Mouse (Mus musculus) layer of hippocampus, adult 9-10 months (tissue): Measurements from ENCODE around the gene Hoxd4.
A peak's percentile ranks its signal among the peaks of the same experiment; 100 is the strongest.

Experiments
- DNase-seq: peaks from one replicate; pipeline ENCODE4 v3.0.0; 2022; ENCODE audit warnings: low spot score

Hoxd4 gene

DNA sequence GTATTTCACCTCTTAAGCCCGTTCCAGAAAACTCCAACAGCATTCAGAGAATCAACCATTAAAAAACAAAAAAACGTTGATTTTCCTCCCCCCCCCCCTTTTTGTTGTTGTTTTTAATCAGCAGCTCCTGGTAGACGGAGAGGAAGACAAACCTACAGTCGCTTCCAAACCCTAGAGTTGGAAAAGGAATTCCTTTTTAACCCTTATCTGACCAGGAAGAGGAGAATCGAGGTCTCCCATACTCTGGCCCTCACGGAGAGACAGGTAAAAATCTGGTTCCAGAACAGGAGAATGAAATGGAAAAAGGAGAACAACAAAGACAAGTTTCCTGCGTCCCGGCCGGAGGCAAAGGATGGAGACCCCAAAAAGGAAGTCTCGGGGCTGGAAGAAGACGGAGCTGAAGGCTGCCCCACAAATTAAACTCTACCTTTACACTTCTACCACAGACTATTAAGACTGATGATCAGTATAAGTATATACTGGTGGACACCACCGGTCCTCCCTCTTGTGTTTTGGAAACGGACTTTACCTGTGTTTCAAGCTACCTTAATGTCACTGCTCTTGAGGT, 5.3 kb upstream of the Hoxd4 start:
- no peak for DNase-seq

DNA sequence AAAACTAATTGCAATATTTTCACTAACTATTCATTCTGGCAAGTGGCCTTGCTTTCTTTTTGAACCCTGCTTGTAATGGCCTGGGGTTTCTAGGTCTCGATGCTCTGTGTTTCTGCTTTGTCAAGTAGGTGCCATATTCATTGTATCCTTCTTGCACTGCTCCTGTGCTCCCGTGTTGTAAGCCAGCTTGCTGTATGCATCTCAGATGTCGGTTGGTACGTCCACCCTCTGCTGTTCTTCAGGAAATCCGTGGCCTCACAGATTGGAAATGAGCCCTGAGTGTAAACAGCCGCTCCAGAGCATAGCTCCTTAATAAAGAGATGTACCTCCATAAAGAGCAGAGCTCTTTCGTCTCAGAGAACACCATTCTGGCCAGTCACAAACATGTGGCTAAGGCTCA, 4.1 kb upstream of the Hoxd4 start:
- DNase-seq, result no peak

DNA sequence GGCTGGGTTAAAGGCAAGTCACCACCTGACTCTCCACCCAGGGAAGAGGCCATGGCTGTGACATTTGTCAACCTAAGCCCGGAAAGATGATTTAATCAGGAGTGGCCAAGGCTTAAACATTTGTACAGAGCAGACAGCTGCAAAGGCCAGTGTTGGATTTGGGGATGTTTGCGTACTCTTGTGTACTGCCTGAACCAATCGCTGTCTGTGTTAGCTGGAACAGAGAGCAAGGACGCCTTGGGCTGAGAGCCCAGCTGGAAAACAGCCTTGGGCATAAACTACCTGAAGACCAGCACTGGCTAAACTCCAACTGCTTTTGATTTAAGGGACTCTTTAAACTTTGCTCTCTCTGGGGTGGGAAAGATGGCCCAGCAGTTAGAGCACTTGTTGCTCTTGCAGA, 3.1 kb upstream of the Hoxd4 start:
- DNase-seq, result no peak

DNA sequence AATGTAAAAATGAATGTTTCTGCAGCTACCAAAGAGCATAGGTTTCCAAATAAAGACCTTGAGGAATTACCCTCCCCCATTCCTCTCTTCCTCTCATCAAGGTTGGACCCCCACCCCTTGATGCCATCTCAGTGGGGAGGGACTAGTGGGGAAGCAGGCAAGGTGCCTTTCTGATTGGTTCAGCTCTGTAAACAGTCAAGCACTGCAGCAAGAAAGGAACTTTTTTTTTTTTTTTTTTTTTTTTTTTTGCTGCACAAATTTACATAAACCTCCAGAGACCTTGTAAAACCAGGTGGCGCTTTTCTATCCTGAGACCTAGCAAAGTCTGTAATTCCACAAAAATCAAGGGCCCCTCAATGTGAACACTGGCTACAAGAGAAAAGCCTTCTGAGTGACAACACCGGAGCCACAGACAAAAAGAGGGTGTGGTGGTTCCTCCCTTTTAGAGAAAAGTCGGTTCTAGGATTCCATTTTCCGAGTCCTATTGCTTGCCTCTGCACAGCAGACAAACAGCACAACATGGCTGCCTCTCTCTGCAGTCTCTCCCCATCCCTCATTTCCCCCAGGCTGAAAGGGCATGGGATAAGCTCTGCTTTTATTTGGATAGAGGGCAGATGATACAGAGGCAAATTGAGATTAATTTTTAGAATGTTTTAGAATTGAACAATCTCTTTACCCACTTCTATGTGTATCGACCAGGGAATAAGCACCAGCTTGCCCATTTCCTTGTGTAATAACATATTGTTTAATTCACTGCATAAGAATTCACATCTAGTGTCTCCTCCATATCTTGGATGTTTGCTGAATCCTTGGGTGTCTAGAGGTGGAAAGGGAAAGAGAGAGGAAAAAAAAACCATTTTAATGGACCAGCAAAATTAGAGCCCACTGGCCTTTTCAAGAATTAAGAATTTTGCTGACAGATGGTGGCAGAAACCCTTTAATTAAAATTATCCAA, 2.0 kb upstream of the Hoxd4 start:
- no peak for DNase-seq

DNA sequence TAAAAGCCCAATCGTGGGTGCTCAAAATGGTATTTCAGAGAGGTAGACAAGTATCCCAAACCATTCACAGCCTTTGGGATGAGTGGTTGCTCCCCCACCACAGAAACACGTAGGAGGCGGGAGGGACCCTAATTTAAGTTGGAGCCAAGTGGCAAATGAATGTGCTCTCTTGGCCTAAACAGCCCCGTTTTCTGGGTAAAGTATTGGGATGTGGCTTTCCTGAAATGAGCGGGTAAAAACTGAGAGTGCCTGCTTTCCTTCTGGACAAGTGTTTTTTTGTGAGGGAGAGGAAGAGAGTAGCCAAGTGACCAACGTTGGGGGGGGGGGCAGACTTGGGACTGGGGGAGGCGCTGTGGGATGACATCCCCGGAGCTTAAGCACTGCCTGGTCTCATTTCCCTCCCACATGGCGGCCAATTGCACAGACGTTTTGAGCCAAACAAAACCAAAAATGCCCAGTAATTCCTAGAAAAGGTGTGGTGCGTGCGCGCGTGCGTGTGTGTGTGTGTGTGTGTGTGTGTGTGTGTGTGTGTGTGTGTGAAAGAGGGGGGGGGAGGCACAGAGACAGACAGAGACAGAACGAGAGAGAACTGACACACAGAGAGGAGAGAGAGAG, 693 bp upstream of the Hoxd4 start:
- DNase-seq, result no peak

DNA sequence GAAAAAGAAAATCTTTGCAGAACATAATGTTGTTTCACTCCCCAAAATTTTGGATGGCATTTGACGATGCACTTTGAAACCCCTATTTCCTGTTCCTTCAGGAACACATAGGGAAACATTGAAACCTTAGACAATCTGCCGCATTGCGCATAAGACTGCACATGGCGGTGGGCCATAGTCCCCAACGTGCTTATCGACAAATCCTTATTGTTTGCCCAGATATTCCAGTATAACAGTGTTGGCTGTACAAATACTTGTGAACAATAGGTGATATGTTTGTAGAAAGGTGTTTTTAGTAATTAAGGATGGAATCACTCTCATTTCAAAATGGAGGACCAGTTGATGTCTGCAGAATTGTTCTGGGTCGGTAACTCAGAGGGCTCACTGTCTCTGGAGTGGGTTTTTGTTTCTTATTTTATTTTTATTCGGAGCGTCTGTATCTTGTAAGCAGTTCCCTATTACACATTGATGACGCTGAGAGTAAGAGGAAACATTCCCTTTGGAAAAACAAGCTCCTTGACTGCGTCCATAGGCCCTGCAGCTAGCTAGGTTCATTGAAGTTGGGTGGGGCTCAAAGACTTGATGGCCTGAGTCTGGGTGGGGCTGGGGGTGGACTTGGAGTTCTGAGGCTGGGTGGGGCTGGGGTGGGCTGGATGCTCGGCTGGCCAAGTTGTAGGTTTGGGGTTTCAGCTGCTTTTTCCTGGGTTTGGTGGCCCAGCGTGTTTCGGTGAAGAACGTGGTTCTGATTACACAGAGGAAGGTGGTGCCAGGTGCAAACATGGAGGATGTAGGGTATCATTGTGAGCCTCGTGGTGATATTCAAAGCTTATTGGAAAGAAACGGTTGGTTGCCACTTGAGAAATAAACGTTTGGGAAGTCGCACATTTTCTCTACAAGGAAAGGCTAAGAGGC, 1.8 kb downstream of the Hoxd4 start:
- DNase-seq, result no peak

DNA sequence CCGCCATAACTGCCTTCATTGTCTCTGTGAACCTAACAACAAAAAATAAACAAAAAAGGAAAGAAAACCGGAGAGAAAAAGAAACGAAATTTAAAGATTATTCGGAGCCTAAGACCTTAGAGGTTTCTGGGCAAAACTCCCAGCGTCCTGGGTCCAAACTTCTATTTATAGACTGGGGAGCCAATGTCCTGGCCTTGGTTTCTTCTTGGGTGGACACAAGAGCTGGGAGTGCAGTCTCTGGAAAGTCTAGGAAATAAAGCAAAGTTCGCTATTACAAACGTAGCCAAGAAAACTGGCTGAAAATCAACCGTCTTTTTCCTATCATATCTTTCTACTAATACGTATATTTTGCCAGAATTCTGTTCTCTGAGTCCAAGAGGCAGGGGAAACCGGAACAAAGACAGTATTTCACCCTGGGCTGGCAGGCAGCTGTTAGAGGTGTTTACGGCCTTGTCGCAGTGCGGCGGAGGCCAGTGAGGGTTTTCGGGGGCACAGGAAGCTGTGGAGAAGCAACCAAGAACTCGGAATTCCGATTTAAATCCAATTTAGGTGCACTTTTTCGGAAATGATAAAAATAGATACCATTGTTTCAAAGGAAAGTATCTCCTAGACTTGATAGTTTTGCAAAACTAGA, 2.5 kb downstream of the Hoxd4 start:
- no peak for DNase-seq

DNA sequence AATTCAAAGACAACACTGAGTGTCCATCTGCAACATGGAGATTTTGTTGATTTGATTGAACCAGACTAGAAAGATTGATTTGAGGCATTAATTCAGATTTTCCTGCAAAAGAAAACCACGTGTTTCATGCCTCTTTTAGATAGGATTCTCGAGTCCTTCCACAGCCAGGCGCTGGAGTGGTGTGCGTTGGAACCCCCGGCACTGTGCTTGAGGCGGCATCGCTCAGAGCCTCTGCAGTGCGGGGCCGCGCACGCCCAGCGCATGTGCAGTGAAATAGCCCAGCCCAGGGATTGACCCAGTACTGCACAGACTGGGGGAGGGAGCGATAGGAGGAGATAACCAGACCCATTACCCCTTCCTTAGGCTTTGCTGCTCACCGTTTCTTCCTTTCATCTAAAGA, 3.2 kb downstream of the Hoxd4 start:
- no peak for DNase-seq

DNA sequence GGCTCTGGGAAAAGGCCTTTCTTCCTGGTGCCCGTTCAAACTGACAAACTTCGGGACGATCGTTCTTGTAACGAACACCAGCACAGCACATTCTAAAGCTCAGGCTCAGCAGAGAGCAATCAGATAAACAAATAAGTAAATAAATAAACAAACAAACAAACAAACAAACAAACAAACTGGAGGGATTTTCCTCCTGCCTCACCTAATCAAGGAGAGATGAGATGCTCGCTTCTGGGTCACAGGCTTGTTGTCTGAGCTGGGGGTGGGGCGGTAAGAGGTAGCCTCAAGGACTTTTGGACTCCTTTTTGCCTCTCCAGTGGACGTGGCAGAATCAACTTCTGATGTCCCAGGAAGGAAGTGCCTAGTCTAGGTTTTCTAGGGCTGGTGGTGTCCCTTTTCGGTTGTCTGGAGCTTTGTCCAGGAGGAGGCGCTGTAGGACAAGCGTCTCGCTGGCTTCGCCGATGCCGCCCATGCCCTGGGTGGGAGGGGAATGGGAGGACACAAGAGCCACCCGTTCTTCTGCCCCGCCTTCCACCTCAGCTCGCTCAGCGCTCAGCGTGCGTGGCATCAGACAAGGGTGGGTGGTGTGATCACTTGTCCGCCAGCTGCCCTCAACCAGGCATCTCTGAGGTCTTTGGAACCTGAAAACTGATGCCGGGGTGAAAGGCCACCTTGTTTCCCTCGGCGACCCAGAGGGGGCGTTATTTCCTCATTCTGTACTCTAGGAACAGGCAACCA, 3.9 kb downstream of the Hoxd4 start:
- peak; percentile 27 for DNase-seq

DNA sequence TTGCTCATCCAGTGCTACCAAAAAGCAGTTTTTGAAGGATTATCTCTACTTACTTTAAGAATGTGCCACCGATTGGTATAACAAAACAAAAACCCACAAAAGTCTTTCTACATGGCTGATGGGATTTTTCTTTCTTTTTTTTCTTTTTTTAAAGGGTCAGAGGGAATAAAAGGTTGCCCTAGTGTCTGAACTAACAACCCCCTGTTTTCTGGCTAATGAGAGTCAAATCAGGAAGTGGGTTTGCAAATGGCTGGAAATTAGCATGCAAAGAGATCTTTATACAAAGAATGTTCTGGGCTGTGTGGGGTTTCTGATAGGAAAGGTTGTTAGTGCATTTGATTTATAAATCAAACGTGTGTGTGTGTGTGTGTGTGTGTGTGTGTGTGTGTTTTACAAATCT, 8.7 kb downstream of the Hoxd4 start:
- DNase-seq, result no peak

DNA sequence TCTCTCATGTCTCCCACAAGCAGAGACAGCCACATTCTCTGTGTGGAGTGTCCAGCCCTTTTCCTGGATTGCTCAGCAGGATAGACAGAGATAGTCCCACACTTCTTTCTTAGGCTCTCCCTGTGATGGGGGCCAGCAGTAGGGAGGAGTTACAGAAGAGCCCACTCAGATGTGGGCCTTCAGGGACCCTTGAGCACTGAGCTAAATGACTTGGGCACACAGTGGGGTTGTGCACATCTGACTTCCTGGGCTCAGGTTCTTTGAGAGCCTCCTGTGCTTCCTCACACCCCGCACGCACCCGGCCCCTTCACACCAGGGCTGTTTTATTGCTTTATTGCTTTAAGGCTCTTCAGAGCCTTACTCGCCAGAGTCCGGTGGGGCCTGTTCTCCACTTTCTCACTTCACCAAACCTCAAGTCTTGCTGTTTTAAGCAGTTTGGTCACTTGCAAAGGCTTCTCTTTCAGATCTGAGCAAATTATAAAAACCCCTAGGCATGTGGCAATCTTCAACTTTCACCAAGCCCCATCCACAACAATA, 9.3 kb downstream of the Hoxd4 start:
- no peak for DNase-seq

DNA sequence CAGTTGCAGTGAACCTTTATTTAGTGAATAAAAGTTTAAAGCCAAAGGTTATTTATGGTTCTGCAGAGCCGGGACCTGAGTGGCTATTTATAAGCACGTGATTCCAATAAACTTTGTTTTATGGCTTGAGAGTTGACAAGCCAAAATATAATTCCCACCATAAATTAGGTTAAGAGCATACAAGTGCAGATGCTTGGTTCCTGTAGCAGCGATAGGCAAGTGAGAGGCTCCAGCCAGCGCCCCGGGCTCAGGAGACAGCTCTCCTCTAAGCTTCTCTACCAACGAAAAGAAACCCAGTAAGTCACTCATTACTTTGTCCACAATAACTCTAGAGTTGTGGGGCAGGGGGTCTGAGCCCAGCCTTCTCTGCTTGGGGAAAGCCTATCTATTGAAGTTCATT, 10.2 kb downstream of the Hoxd4 start:
- no peak for DNase-seq

DNA sequence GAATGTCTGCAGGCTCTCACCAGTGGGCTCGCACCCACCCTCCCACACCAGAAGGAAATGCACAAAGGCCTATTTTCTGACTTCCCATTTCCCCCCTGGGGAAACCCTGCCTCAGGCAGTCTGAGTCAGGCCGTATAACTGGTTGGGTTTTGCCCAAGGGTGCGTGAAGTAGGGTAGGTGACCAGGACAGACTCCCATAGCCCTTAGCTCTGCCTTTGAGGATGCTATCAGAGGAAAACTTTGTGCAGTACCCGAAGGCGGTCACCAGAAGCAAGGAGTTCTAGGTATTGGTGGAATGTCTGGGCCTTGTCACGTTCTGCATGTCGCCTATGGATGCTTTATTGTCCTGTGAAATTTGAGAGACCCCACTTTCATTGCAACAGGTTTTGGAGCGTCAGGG, 11.2 kb downstream of the Hoxd4 start:
- DNase-seq, result no peak

DNA sequence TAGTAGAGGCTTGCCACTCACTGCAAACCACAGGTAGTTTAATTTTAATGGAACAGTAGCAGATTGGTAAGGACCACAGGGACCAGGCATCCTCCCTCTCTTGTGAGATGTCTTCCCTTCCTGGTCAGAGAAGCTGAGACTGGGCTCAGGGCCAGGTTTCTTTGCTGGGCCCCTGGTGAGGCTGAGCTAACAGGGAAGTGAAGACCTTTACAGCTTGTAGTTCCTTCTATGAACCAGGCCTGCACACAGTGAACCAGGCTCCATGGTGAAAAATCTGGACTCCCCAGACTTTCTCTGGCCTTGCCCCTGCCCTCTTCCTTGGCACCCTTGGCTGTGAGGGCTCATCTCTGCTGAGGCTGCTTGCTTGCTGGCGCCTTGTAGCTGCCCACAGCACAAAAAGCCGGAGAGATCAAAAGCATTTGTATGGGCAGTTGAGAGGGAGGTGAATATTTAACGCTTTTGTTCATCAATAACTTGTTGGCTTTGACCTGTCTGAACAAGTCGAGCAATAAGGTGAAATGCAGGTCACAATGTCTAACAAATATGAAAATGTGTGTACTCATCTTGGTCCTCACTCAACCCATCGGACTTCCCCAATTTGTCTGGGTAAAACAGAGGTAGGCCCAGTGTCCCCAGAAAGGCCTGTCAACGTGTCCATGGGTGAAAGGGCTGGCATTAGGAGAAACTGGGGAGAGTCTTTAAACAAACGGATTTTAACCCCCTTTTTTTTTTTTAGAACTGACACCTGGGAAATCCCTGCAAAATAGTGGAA, 12.7 kb downstream of the Hoxd4 start:
- DNase-seq, result no peak

DNA sequence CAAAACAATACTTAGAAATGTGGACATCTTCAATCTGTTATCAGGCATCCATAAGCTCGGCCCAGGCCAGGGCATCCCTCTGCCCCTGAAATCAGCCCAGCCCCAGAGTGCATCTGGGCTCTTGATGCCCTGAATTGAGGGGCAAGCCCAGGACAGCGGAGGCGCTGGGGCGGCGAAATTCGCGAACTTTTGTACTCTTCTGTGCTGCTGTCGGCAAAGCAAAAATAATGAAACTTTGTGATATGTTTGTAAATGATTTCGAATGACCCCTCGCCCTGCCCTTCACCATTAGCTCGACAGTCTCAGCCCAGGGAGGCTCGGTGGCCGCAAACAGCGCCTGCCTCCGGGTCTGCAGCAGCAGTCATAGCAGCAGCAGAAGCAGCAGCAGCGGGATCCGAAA, 13.4 kb downstream of the Hoxd4 start:
- DNase-seq, result no peak

DNA sequence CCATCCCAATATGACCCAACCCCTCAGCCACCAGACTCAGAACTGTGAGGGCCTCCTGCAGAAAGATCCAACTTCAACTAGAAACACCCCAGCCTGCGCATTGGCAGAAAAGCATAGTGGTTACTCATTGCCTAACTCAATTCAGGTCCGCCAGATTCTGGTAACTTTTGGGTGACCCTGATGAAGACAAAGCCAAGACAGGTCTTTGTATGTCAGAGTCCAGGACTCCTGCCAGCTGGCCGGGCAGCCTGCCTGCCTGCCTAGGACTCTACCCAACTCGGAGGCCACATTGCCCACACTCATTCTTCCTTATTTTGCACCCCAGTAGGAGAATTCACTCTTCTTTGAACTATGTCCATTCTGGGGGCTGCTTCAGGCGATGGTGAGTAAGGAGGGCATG, 14.8 kb downstream of the Hoxd4 start, which contains the start of gene Gm28230:
Gene Gm28230, plus strand, starts transcription at position 178 of the 400 bp plus-strand sequence.
- DNase-seq, result no peak

DNA sequence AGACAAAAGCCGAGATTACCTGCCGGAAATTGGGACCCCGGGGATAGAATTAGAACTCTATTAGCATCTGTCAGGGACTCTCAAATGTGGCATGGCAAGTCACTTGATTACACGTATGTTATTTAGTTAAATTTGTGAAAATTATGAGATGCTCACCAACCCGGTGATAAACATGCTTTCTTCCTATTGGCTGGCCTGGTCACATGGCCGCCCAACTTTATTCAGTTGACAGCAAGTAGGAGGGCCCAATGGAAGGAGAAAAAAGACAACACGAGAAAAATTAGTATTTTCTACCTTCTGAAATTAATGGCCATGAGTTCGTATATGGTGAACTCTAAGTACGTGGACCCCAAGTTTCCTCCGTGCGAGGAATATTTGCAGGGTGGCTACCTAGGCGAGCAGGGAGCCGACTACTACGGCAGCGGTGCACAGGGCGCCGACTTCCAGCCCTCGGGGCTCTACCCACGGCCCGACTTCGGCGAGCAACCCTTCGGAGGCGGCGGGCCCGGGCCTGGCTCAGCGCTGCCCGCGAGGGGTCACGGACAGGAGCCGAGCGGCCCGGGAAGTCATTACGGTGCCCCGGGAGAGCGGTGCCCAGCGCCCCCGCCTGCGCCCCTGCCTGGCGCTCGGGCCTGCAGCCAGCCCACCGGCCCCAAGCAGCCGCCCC, 15.4 kb downstream of the Hoxd4 start:
- DNase-seq, result no peak

DNA sequence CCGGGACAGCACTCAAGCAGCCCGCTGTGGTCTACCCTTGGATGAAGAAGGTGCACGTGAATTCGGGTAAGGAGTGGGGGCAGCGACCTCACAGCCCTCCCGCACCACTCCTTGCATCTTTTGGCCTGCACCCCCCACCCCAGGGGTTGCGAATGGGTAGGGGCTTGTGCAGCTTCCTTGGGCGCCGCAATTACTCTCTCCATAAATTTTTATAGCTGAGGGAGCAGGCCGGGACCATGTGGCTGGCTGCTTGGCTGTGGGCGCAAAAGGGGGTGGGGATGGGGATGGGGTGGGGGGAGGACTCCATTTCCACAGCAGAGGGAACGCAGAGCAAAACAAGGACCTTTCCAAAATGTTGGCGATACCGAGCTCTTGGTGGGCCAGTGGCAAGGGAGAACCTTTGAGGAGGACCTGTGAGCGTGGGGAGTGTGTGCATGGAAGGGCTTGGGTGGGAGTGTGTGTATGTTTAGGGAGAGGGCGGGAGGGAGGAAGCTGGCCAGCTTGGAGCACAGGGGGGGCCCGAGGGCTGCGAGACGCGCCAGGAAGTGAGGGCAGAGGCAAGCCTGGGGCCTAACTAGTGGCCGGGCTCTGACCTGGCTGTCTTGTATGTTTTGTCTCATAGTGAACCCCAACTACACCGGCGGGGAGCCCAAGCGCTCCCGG, 16.0 kb downstream of the Hoxd4 start:
- DNase-seq, result no peak

DNA sequence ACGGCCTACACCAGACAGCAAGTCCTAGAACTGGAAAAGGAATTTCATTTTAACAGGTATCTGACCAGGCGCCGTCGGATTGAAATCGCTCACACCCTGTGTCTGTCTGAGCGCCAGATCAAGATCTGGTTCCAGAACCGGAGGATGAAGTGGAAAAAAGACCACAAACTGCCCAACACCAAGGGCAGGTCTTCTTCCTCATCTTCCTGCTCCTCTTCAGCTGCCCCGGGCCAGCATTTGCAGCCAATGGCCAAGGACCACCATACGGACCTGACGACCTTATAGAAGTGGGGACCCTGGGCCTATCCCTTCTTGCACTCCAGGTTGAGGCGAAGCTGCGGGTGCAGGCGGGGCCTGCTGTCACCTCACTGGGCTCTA, 16.6 kb downstream of the Hoxd4 start:
- DNase-seq, result no peak
